Mouse (Mus musculus) ES-Bruce4 (cell line): Measurements from ENCODE around the gene Aacs.

Experiments used
- CTCF ChIP-seq: IDR thresholded peaks from one replicate; pipeline ENCODE4 v1.8.1; 2011; ENCODE audit warnings: low read depth, low read length
- POLR2A ChIP-seq: IDR thresholded peaks from one replicate; pipeline ENCODE4 v1.8.1; 2011; ENCODE audit warnings: low read length; ENCODE audit not compliant: insufficient read depth

DNA sequence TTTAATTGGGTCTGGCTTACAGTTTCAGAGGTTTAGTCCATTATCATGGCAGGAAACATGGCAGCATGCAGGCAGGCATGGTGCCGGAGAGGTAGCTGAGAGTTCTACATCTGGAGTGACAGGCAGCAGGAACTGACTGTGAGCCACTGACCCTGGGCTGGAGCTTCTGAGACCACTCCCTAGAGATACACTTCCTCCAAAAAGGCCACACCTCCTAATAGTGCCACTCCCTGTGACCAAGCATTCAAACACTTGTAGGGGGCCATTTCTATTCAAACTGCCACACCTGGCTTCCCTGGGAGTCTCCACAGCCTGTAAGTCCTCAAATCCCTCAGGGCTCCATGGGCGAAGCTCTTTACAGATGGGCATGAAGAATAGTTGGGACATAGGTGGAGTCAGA lies 47.7 kb downstream of the Aacs start:
- TF ChIP-seq CTCF (no peak), POLR2A (no peak)
